Mouse (Mus musculus): ENCODE measurements around the gene Ncoa4. TPM values are rescaled to one million over a fixed set of nuclear protein-coding genes. Genes with fewer than 3 reads are reported as not detected.
"Not testable (repeated sequence)": the region's sequence is repeated elsewhere in the genome, so short reads cannot be mapped to it uniquely, and the experiment has no call there.

Gene Ncoa4
- polyA plus RNA-seq, 1 experiment, result 22.8 TPM

DNA sequence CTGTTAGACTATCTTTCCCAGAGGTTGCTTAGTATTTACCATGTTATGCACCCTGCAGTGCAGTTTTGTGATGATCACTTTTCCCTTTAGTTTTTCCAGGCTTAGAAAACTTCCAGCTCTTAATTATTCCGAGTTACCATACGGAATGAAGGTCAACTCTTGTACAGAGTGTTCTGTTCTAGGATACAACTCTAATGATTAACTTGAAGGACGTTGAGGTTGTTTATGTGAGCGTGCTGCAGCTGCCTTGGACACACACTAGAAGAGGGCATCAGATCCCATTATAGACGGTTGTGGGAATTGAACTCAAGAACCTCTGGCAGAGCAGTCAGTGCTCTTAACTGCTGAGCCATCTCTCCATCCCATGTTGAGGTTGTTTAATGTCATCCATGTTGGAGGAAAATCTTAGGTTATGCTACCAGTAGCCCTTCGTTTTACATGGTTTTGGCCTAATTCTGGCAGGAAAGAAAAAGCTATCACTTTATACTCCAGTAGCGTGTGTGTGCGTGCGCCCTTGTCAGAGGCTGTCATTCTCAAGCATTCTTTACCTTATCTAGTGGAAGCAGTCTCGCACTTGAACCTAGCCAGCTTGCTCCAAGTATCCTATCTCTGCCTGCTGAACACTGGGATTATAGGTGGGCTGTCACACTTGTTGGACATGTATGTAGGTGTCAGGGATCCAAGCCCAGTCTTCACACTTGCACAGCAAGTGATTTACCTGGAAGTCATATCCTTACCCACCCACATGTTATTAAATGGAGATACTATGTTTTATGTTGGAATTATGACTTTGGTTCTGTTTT lies 19.9 kb downstream of the Ncoa4 start:
- 71% methylated on average over 10 of the region's 10 CpGs for WGBS
- H3K4me3 ChIP-seq (ENCODE audit: low read depth, low read length), result no peak overlapping the region
- no peak overlapping the region for H3K27ac ChIP-seq (ENCODE audit: insufficient read depth, low read depth, low read length)
- peaks cover 44% of the 10 kb centered on the region for H3K36me3 ChIP-seq (ENCODE audit: control insufficient read depth, insufficient read depth, low read length)
- no peaks in the 10 kb centered on the region for H3K4me1 ChIP-seq (ENCODE audit: control insufficient read depth, insufficient read depth, insufficient read length, low read length)
- TF ChIP-seq CTCF (IDR thresholded peaks at IDR 0.05; ENCODE audit: extremely low read depth, insufficient read length, insufficient replicate concordance, low read depth, low read length) (no peak), POLR2A (IDR thresholded peaks at IDR 0.05; ENCODE audit: low read depth, low read length) (no peak)
- H3K27me3 ChIP-seq (ENCODE audit: control insufficient read depth, insufficient read depth, low read length), result no peaks in the 10 kb centered on the region

DNA sequence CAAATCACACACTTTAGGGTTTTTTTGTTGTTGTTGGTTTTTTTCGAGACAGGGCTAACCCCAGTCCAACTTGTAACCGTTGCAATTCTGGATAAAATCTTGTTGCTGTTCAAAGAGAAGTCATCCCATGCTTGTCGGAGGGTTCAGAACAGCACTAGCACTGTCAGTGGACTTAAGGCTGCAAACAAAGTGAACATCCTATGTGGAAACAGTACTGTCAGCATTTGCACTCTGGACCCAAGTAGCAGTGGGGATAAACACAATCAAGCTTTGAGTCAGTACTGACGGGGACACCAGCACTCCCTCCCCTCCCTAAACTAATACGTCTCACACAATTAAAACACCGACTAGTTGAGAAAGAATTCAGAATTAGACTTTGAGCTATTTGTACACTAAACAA lies 21.2 kb downstream of the Ncoa4 start:
- 72% methylated on average over 6 of the region's 6 CpGs for WGBS
- Histone ChIP-seq H3K4me3 (ENCODE audit: low read depth, low read length) (no peak overlapping the region), H3K27me3 (ENCODE audit: control insufficient read depth, insufficient read depth, low read length) (no peaks in the 10 kb centered on the region), H3K36me3 (ENCODE audit: control insufficient read depth, insufficient read depth, low read length) (peaks cover 43% of the 10 kb centered on the region), H3K27ac (ENCODE audit: insufficient read depth, low read depth, low read length) (no peak overlapping the region), H3K4me1 (ENCODE audit: control insufficient read depth, insufficient read depth, insufficient read length, low read length) (no peaks in the 10 kb centered on the region)
- TF ChIP-seq CTCF (IDR thresholded peaks at IDR 0.05; ENCODE audit: extremely low read depth, insufficient read length, insufficient replicate concordance, low read depth, low read length) (no peak), POLR2A (IDR thresholded peaks at IDR 0.05; ENCODE audit: low read depth, low read length) (no peak)

DNA sequence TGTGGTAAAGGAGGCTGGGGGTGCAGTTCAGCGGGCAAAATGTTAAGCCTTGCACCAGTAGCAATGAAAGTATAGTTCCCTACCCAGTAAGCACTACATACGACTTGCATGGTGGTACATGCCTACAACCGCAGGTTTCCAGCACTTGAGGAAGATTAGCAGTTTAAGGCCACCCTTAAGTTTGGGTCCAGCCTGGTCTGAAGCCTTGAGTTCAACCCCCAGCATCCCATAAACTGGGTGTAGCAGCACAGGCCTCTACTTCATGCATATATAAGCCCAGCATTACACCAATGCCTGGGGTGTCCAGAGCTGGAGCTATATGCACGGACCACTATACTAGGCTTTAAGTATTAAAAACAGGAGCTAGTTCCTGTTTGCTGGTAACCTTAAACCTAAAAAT lies 24.2 kb downstream of the Ncoa4 start:
- Histone ChIP-seq H3K27ac (ENCODE audit: insufficient read depth, low read depth, low read length) (no peak overlapping the region), H3K36me3 (ENCODE audit: control insufficient read depth, insufficient read depth, low read length) (peaks cover 56% of the 10 kb centered on the region), H3K27me3 (ENCODE audit: control insufficient read depth, insufficient read depth, low read length) (no peaks in the 10 kb centered on the region), H3K4me1 (ENCODE audit: control insufficient read depth, insufficient read depth, insufficient read length, low read length) (no peaks in the 10 kb centered on the region), H3K4me3 (ENCODE audit: low read depth, low read length) (no peak overlapping the region)
- WGBS, result 94% methylated on average over 4 of the region's 4 CpGs
- TF ChIP-seq CTCF (IDR thresholded peaks at IDR 0.05; ENCODE audit: extremely low read depth, insufficient read length, insufficient replicate concordance, low read depth, low read length) (no peak), POLR2A (IDR thresholded peaks at IDR 0.05; ENCODE audit: low read depth, low read length) (no peak)

DNA sequence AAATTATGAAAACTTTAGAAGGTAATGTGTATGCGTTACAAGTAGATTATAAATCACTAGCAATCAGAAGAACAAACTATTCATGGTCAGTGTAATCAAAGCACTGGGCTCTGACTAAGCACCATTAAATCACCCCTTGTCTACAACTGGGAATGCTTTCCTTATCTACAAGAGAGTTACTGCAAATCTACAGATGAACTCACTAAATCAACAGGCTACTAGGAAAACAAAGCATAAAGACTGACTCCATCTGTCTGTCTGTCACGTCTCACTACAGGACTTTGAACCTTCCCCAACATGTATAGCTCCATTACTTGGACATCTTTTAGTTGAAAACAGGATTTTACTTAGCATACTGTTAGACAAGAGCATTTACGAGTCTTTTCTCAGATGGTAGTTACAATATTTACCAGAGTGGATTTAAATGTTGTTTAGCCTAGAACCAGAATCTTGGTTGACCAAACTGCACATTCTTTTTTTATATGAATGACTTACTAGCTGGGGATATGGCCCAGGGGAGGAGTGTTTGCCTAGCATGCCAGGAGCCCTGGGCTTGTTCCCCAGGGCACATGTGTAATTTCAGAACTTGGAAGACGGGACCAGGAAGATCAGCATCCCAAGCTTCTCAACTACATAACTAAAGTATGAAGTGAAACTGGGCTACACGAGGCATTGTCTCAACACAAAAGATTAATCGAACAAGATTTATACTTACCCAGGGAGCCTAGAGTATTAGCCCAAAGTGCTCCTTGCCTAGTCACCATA lies 31.1 kb downstream of the Ncoa4 start:
- H3K4me1 ChIP-seq (ENCODE audit: control insufficient read depth, insufficient read depth, insufficient read length, low read length), result no peaks in the 10 kb centered on the region
- TF ChIP-seq POLR2A (IDR thresholded peaks at IDR 0.05; ENCODE audit: low read depth, low read length), result no peak
- TF ChIP-seq CTCF (IDR thresholded peaks at IDR 0.05; ENCODE audit: extremely low read depth, insufficient read length, insufficient replicate concordance, low read depth, low read length), result no peak
- WGBS, result 53% methylated on average over 6 of the region's 6 CpGs
- peaks cover 45% of the 10 kb centered on the region for H3K36me3 ChIP-seq (ENCODE audit: control insufficient read depth, insufficient read depth, low read length)
- no peaks in the 10 kb centered on the region for H3K27me3 ChIP-seq (ENCODE audit: control insufficient read depth, insufficient read depth, low read length)
- H3K4me3 ChIP-seq (ENCODE audit: low read depth, low read length), result no peak overlapping the region
- H3K27ac ChIP-seq (ENCODE audit: insufficient read depth, low read depth, low read length), result no peak overlapping the region

DNA sequence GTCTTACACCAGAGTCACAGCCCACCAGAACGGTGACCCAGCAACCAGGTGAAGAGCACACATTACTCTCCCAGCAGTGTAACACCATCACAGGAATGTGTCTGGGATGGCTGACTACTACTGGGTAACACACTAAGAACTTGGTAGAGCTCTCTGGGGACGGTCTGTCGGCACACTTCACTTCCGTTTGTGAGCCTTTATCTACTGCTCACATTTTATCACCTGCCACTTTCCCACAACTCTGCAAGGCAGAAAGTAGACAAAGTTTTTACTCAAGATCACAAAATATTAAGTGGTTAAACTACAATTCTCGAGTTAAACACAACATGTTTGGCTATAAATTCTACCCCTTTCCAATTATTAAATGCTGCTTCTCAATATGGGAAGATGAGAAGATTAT lies 32.3 kb downstream of the Ncoa4 start:
- 77% methylated on average over 5 of the region's 5 CpGs for WGBS
- H3K27ac ChIP-seq (ENCODE audit: insufficient read depth, low read depth, low read length), result no peak overlapping the region
- H3K4me1 ChIP-seq (ENCODE audit: control insufficient read depth, insufficient read depth, insufficient read length, low read length), result no peaks in the 10 kb centered on the region
- no peaks in the 10 kb centered on the region for H3K27me3 ChIP-seq (ENCODE audit: control insufficient read depth, insufficient read depth, low read length)
- no peak overlapping the region for H3K4me3 ChIP-seq (ENCODE audit: low read depth, low read length)
- peaks cover 46% of the 10 kb centered on the region for H3K36me3 ChIP-seq (ENCODE audit: control insufficient read depth, insufficient read depth, low read length)
- TF ChIP-seq POLR2A (IDR thresholded peaks at IDR 0.05; ENCODE audit: low read depth, low read length) (no peak), CTCF (IDR thresholded peaks at IDR 0.05; ENCODE audit: extremely low read depth, insufficient read length, insufficient replicate concordance, low read depth, low read length) (no peak)

DNA sequence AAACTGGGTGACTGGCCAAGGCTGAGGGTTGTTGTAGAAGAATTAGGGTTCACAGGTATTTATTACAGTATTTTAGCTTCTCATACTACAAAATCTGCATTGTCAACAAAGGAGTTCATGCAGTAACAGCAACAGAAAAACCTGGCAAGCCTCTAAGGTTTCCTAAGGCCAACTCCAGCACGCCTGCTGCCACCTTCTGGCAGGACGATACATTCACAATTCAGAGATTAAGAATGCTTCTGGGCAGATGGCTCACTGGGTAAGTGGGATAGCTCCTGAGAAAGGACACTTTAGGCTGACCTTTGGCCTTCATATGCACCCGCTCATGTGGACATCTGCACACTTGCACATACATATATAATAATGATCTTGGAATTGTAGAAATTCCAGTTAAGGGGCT lies 32.8 kb downstream of the Ncoa4 start:
- no peak overlapping the region for H3K27ac ChIP-seq (ENCODE audit: insufficient read depth, low read depth, low read length)
- 21% methylated on average over 3 of the region's 3 CpGs for WGBS
- H3K27me3 ChIP-seq (ENCODE audit: control insufficient read depth, insufficient read depth, low read length), result no peaks in the 10 kb centered on the region
- no peaks in the 10 kb centered on the region for H3K4me1 ChIP-seq (ENCODE audit: control insufficient read depth, insufficient read depth, insufficient read length, low read length)
- TF ChIP-seq POLR2A (IDR thresholded peaks at IDR 0.05; ENCODE audit: low read depth, low read length) (no peak), CTCF (IDR thresholded peaks at IDR 0.05; ENCODE audit: extremely low read depth, insufficient read length, insufficient replicate concordance, low read depth, low read length) (peak; percentile 77; the same call in 1 of the 2 replicates)
- H3K4me3 ChIP-seq (ENCODE audit: low read depth, low read length), result no peak overlapping the region
- peaks cover 46% of the 10 kb centered on the region for H3K36me3 ChIP-seq (ENCODE audit: control insufficient read depth, insufficient read depth, low read length)

DNA sequence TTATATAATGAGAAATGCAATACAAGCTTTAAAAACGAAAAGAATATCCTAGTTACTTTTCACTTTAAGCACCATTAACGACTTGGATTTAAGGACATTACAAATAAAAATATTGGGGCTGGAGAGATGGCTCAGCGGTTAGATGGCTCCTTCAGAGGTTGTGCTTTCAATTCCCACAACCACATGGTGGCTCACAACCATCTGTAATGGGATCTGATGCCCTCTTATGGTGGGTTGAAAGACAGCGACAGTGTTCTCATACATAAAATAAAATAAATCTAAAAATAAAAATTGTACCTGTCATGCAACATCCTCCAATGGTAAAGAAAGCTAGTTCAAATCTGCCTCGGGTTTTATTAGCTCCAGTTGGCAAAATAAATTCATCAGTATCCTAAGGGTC lies 33.9 kb downstream of the Ncoa4 start:
- not testable (repeated sequence) for H3K27me3 ChIP-seq (ENCODE audit: control insufficient read depth, insufficient read depth, low read length); H3K27ac ChIP-seq (ENCODE audit: insufficient read depth, low read depth, low read length); H3K4me1 ChIP-seq (ENCODE audit: control insufficient read depth, insufficient read depth, insufficient read length, low read length); H3K4me3 ChIP-seq (ENCODE audit: low read depth, low read length)
- H3K36me3 ChIP-seq (ENCODE audit: control insufficient read depth, insufficient read depth, low read length), result peaks cover 44% of the 10 kb centered on the region
- 69% methylated on average over 5 of the region's 5 CpGs for WGBS

Data from small intestine, adult 2 months (tissue).